Mouse (Mus musculus) T-cell, adult 2 months (primary cell): ENCODE results near the gene Rps6ka2.
A peak's percentile ranks its signal among the peaks of the same experiment; 100 is the strongest.

Source experiments
- DNase-seq: peaks from one replicate; pipeline ENCODE4 v3.0.0; 2022; ENCODE audit warnings: low spot score

The Rps6ka2 gene

GRCm38 (mm10) chr17:7221310-7221709 is 51.4 kb downstream of the Rps6ka2 start:
- DNase-seq, result no peak

DNA sequence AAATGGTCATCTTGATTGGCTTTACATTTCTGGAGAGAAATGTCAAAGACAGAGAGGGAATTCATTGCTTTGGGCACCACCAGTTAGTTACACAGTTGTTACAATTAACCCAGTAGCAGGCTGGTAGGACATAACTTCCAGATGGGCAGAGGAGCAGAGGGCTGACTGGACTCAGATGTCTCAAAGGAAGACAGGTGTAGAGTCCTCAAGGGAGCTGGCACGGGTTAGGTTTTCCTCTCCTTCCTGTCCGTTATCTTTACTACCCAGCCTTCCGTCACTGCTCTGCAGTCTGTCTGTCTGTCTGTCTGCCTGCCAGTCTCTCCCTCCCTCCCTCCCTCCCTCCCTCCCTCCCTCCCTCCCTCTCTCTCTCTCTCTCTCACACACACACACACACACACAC is 52.3 kb downstream of the Rps6ka2 start:
- no peak for DNase-seq

- no peak for DNase-seq
Measured at GRCm38 (mm10) chr17:7228545-7228944, 58.6 kb downstream of the Rps6ka2 start.

DNA sequence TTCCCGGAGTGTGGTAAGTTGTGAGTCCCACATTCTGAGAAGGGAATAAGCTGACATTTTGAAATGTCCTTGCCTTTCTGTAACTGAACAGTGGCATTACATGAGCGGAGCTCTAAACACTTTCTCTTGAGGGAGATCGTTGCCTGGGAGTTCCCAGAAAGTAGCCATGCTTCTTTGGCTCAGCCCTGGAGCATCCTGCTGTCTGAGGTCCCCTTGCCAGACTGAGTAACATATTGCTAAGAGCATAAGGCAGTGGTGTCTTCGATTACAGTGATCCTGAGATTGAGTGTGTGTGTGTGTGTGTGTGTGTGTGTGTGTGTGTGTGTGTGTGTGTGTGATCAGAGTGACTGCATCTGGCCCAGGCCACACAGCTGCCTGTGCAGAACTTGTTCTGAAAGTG is 61.4 kb downstream of the Rps6ka2 start:
- DNase-seq, result no peak

- DNase-seq, result no peak
Measured at GRCm38 (mm10) chr17:7231790-7232189, 61.9 kb downstream of the Rps6ka2 start.

DNA sequence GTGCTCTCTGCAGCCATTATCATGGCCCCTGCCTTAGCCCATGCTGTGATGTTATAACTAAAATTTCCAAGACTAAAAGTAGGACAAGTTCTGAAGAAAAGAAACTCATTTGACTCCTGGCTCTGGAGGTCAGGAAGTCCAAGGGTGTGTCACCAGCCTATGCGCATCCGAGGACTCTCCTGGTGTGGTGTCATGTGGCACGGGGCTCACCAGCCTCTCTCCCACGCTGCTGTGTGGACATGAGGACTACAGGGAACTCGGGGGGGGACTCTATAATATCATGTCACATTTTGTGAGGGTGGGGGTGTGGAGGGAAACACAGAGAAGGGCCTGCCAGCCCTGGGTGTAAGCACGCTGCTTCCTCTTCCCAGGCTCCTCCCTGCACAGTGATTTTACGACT is 62.5 kb downstream of the Rps6ka2 start:
- no peak for DNase-seq

DNA sequence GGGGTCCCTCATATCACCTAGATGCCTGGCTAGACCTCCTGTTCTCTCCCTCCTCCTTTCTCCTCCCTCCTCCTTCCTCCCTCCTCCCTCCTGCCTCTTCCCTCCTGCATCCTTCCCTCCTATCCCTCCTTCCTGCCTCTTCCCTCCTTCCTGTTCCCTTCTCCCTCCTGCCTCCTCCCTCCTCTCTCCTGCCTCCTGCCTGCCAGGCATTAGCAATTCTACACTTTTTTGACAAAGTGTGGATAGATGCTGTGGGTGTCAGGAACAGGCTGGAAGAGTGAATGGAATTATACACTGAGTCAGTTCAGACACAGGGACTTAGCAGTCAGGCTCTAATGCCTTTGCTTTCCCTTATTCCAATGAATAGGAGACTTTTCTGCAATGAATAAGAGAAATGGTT is 63.3 kb downstream of the Rps6ka2 start:
- no peak for DNase-seq

DNA sequence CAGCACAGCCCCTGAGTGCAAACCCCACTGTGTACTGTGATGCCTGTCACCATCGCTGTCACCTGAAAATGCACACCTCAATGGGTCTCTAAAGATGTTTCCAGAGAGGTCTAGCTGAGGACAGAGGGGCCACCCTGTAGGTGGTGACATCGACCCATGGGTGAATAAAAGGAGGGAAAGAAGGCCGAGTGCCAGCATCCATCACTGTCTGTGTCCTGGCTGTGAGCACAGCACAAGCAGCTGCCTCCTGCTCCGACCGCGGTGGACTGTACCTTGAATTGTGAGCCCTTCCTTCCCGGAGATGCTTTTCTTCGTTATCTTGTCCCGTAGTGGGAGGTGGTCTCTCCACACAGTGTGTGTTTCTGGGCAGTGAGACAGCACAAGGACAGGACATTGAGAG is 67.8 kb downstream of the Rps6ka2 start:
- no peak for DNase-seq

- peak; percentile 8 for DNase-seq
Measured at GRCm38 (mm10) chr17:7238766-7239165, 68.9 kb downstream of the Rps6ka2 start.

- DNase-seq, result no peak
Measured at GRCm38 (mm10) chr17:7240526-7240925, 70.6 kb downstream of the Rps6ka2 start.

GRCm38 (mm10) chr17:7245078-7245477 is 75.2 kb downstream of the Rps6ka2 start:
- no peak for DNase-seq

GRCm38 (mm10) chr17:7246893-7247556 is 77.1 kb downstream of the Rps6ka2 start:
- no peak for DNase-seq

GRCm38 (mm10) chr17:7250373-7250772 is 80.5 kb downstream of the Rps6ka2 start:
- no peak for DNase-seq

DNA sequence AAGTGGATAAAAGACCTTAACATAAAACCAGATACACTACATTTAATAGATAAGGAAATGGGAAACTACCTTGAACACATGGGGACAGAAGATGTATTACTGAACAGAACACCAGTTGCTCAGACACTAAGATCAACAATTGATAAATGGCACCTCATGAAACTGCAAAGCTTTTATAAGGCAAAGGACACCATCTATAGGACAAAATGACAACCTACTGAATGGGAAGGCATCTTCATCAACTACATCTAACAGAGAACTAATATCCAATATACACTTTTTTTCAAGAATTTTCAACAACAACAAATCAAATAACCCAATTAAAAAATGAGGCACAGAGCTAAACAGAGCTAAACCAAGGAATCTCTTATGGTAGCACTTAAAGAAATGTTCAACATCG is 87.3 kb downstream of the Rps6ka2 start:
- no peak for DNase-seq

GRCm38 (mm10) chr17:7258748-7259359 is 88.9 kb downstream of the Rps6ka2 start:
- no peak for DNase-seq

DNA sequence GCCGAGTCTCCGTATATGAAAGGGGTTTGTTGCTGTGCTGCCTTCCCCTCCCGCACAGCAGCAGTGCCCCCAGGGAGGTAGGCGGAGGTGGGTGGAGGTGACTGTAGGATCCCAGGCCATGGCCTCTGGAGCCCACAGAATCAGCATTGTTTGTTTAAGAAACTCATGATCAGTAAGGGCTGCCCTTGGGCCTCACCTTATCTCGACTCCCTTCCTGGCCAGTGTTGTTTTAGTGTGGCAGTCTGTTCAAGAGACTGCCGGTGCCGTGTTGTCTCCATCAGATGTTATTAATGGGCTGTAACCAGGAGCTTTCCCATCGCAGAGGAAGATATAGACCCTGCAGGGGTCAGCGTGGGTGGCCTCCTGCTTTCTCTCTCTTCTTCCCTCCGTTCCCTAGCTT is 90.4 kb downstream of the Rps6ka2 start:
- no peak for DNase-seq

DNA sequence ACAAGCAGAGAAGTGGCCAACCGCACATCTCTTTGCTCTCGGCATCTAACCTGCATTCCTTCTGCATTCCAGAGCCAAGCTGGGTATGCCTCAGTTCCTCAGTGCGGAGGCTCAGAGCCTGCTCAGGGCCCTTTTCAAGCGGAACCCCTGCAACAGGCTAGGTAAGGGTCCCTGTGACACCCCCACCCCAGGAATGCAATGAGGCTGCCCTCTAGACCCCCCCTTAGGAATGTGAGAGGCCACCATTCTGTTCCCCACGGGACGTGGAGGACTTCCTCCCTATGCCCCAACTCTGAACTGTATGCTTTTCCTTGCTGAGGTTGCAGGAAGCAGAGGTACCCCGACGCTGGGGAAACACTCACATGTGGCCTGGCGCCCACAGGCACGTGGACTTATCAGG is 92.1 kb downstream of the Rps6ka2 start:
- no peak for DNase-seq

DNA sequence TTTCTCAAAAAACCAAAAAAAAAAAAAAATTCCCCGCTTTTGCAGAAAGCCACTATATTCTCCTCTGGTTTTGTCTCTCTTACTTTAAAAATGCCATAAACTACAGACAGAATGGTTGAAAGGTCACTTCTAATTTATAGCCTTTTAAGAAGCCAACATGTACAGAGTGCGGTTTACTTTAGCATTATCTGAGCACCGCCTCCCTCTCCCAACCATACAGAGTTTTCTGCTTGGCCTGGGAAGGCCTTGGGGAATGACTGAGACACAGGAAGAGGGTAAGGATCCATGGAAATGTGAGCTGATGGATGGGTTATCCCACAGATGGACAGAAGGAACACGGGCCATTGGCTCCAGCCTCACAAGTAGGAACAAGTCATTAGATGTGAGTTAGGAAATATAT is 92.7 kb downstream of the Rps6ka2 start:
- no peak for DNase-seq

DNA sequence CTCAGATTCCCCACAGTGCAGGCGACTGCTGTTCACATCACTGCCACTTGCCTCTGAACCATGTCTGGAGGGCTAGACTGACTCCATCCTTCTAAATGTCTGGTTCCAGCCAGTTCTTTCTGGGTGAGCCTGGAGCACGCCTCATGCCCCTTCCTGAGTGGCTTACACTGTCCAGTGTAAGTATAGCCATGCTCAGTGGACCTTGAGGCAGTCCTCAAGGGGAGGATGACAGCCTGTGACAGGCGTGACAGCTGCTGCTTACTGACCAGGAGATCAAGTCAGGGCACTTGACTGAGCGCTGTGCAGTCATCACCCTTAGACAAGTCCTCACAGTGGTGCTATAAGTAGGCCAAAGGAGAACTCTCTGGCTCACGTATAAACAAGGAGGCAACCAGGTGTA is 94.7 kb downstream of the Rps6ka2 start:
- no peak for DNase-seq

GRCm38 (mm10) chr17:7265291-7265690 is 95.4 kb downstream of the Rps6ka2 start:
- DNase-seq, result no peak

- no peak for DNase-seq
Measured at GRCm38 (mm10) chr17:7265705-7266368, 95.9 kb downstream of the Rps6ka2 start.

DNA sequence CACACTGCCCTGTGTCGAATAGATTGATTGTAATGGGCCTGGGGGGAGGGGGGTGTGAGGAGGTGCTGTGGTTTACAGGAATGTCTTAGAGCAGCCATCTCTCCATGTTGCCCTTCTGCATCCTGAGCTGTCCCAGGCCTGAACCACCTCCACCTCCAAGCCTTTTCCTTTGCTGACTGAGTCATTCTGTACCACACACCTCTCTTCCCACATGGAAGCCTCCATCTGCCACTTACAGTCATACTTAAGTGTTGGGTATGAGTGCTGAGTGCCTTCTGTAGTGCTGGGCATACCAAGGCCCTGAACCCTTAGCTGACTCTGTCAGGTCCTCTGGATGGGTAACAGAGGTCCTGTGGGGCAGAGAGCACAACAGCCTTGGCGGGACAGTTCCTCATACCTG is 97.9 kb downstream of the Rps6ka2 start:
- no peak for DNase-seq

DNA sequence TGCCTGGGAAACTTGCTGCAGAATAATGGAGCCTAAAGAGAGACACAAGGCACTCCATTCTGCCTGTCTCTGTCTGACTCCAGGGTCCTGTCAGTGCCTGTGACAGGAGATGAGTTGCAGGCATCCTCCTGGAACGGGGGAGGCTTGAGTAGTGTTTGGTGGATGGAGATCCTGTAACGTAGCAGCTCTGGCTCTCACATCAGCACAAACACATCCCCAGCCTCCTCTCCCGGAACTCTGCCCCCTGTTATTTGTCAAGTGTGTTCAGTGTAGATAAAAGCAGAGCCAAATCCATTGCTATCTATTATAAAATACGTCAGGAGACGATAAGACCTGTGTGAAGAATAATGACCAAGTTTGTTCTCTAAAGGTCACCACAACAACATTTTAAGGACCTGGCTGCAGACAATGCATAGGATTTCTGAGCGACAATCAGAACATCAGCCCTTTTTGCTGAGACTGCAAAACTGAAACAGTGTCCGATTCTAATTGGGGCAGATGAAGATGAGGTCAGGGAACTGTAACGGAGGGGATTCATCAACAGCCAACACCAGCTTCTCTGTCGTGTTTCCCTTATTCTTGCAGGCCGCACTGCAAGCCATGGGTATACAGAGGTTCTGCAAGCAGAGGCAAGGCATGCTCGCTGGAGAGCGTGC is 99.4 kb downstream of the Rps6ka2 start:
- no peak for DNase-seq
